Mouse (Mus musculus) embryo, embryonic 11 days (tissue): Measurements from ENCODE around the gene Dnmt1.

ENCODE experiments used
- DNase-seq: peaks from one replicate; pipeline ENCODE4 v3.0.0-alpha.2; 2015

Gene Dnmt1

GRCm38 (mm10) chr9:20878041-20878709 lies 81.5 kb downstream of the Dnmt1 start:
- peak; percentile 100 for DNase-seq

- no peak for DNase-seq
These were observed 82.3 kb downstream of the Dnmt1 start for GRCm38 (mm10) chr9:20877118-20878040.

DNA sequence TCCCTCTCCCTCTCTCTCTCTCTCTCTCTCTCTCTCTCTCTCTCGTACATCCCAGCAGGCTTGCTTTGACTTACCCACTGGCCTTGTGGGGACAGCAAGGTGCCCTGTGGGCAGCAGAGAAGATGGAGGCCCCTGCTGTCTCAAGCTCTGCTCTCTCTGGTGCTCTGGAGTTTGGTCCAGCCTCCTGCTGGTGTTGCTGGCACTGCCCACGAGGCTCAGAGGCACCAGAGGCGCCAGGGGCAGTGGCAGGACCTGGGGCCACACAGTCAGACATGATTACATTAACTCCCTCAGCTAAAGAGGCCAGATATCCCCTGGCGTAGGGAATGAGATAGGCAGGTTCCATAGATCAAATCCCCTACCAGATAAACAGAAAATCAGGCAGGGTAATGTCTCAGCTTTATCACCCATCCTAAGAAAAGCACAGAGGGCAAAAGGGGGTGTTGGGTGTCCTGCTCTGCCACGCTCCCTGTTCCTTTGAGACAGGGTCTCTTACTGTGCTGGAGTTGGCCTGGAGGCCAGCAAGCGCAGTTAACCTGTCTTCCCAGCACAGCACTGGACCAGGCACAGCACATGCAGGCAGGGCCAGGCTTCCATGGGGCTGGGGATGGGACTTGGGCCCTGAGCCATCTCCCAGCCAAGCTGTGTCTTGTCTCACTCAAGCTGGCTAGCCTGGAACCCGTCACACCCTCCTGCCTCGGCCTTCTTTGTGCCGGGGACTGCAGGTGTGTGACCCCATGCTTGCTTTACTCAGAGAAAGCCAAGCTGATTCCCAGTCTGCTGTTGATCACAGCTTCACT lies 83.2 kb downstream of the Dnmt1 start:
- no peak for DNase-seq

- no peak for DNase-seq
These were observed 84.5 kb downstream of the Dnmt1 start for GRCm38 (mm10) chr9:20875021-20875790.

- DNase-seq = no peak
These were observed 86.2 kb downstream of the Dnmt1 start for GRCm38 (mm10) chr9:20873521-20873920.

DNA sequence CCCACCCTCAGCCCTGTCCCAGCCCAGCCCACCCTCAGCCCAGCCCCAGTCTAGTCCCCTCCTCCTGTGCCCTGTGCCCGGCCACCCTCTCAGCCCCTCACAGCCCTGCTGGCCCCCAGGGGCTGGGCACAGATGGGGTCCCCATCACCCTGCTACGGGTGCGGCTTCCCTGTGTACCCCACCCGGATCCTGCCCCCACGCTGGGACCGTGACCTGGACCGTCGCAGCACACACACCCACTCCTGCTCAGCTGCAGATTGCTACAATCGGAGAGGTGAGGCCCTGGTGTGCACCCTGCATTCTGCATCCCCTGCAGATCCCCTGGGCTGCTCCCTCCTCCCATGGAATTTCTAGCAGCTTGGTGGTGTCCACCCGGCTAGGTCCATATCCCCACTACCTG lies 86.7 kb downstream of the Dnmt1 start:
- DNase-seq = no peak

DNA sequence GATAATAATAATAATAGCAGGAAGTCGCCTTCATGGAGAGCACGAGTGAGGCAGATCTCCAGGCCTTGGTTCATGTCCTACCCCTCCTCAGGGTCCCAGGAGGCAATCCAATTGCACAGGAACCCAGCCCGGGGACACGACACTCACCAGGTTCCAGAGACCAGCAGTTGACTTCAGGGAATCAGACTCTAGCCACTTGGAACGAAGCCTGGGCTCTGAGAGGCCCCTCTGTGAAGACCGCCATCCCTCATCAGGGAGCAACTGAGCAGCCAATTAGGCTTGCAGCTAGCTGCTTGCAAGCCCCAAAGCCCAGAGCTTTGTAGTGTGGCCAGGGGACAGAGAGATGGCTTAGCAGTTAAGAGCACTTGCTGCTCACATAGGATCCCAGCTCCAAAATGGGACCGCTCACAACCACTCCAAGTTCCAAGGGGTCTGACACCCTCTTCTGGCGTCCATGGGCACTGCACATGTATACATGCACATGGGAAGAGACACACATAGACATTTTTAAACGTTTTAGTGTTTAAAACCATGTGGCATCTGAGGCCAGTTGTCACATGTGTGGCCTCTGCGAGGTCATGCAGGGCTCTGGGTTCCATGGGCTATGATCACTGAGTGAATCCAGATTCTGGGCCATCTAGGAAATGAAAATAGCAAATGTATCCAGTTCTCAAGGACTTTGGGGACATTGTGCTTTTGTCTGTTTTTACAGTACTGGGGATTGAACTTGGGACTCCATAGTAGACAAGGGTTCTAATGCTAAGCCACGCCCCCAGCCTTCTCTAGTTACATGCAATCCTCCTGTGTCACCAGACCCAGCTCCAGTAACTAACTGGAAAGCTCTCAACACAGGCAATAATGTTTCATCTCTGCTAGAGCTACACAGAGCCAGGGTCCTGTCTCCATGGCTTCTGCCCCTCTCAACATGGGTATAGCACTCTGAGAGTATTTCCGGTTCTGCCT lies 89.2 kb downstream of the Dnmt1 start:
- DNase-seq = no peak

DNA sequence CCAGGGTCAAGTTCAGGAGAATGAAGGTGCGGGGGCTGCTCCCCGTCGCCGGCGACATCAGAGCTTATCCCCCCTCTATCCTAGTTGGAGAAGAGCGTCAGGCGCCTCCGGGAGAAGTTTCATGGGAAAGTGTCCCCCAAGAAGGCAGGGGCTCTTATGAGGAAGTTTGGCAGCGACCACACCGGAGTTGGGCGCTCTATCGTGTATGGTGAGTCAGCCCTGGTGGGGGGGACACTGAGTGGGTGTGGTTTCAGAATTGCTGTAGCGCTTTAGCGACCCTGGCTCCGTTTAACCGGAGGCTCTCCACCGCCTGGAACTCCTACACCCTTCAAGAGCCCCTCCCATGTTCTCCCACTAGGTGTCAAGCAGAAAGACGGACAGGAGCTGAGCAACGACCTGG lies 90.4 kb downstream of the Dnmt1 start:
- no peak for DNase-seq

DNA sequence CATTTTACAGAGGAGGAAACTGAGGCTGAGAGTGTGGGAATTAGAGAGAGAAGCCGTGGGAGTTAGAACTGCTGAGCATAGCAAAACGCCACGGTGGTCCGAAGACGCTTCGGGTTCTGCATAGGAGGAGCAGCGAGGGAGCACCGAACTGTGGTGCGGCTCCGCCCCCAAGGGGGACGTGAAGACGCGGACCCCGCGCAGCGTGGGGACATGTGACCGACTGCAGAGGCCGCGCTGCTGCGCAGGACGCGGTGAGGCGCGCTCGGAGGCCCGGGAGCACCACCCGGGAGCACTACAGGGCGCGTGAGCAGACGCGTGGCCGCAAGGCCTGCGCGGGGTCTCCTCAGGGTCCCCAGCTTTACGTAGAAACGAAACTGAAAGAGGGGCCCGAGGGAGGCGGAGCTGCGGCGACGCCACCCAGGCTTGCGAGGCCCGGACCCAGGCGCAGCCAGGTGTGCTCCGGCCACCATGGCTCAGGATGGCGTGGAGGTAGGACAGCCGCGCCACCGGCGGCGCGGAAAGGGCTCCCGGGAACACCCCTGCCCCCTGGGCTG lies 91.2 kb downstream of the Dnmt1 start, which contains the start of gene A230050P20Rik:
Gene A230050P20Rik (plus strand): TSS at position 195 of the 554 bp plus-strand sequence.
- no peak for DNase-seq

- DNase-seq = no peak
These were observed 92.8 kb downstream of the Dnmt1 start for GRCm38 (mm10) chr9:20866879-20867278.

DNA sequence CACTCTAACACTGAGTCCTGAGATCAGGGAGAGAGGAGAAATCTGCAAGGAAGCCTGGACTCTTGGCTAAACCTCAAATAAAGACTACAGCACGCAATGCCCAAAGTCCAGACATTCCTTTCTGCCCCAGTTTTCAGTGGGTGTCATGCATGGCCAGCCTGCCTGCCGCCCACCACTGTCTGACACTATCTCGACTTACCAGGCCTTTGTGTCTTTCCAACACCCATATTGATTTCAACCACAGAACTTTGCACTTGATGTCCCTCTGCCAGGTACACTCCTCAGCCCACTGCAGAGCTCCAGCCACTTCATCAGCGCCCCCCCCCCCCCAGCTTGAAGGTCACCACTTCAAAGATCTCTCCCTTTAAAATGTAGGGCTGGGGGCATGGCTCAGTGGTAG lies 97.5 kb downstream of the Dnmt1 start:
- DNase-seq = no peak

GRCm38 (mm10) chr9:20861821-20862220 lies 97.9 kb downstream of the Dnmt1 start:
- peak; percentile 72 for DNase-seq

DNA sequence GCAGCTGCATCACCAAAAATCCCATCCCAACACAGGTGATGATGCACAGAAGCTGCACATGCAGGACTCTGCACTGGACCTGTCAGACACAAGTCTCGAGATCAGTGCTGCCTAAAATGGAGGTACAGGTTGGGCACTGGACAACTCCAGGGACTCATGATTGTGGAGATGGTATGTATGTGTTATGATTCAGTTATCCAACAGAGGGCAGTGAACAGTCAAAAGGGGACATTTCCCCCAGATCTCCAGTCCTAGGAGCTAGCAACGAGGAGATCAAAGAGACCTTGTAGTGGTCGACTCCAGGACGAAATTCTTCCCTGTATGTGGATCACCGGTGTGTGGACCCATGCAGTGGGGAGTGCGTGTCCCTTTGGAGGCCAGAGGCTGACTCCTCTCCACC lies 99.8 kb downstream of the Dnmt1 start:
- DNase-seq = no peak
